Mouse (Mus musculus) embryo, embryonic 10.5 days (tissue): Measurements from ENCODE around the gene Ppip5k2.

ENCODE experiments used
- DNase-seq: peaks from one replicate; pipeline ENCODE4 v3.0.0-alpha.2; 2015; ENCODE audit warnings: low spot score

Gene Ppip5k2

GRCm38 (mm10) chr1:97754392-97754791 is 15.8 kb downstream of the Ppip5k2 start:
- no peak for DNase-seq

GRCm38 (mm10) chr1:97753216-97753615 is 17.0 kb downstream of the Ppip5k2 start:
- no peak for DNase-seq

GRCm38 (mm10) chr1:97748163-97748562 is 22.0 kb downstream of the Ppip5k2 start:
- DNase-seq: no peak

- no peak for DNase-seq
Measured at GRCm38 (mm10) chr1:97746261-97746660, 23.9 kb downstream of the Ppip5k2 start.

GRCm38 (mm10) chr1:97745712-97746111 is 24.5 kb downstream of the Ppip5k2 start:
- DNase-seq: no peak

GRCm38 (mm10) chr1:97743063-97743462 is 27.1 kb downstream of the Ppip5k2 start:
- DNase-seq: no peak

GRCm38 (mm10) chr1:97729339-97729738 is 40.9 kb downstream of the Ppip5k2 start:
- no peak for DNase-seq

GRCm38 (mm10) chr1:97726730-97727129 is 43.5 kb downstream of the Ppip5k2 start:
- DNase-seq: no peak

GRCm38 (mm10) chr1:97718440-97718839 is 51.8 kb downstream of the Ppip5k2 start:
- no peak for DNase-seq

- no peak for DNase-seq
Measured at GRCm38 (mm10) chr1:97714334-97714868, 55.8 kb downstream of the Ppip5k2 start.

- no peak for DNase-seq
Measured at GRCm38 (mm10) chr1:97710520-97710919, 59.7 kb downstream of the Ppip5k2 start.

- no peak for DNase-seq
Measured at GRCm38 (mm10) chr1:97705389-97705788, 64.8 kb downstream of the Ppip5k2 start.

- DNase-seq: no peak
Measured at GRCm38 (mm10) chr1:97704646-97705045, 65.6 kb downstream of the Ppip5k2 start.

GRCm38 (mm10) chr1:97698956-97699570 is 71.1 kb downstream of the Ppip5k2 start:
- peak; percentile 13 for DNase-seq

- no peak for DNase-seq
Measured at GRCm38 (mm10) chr1:97697273-97697672, 72.9 kb downstream of the Ppip5k2 start.

GRCm38 (mm10) chr1:97693825-97694224 is 76.4 kb downstream of the Ppip5k2 start:
- DNase-seq: no peak

- DNase-seq: peak; percentile 73
Measured at GRCm38 (mm10) chr1:97688756-97689155, 81.5 kb downstream of the Ppip5k2 start.

- no peak for DNase-seq
Measured at GRCm38 (mm10) chr1:97676526-97677177, 93.6 kb downstream of the Ppip5k2 start.

GRCm38 (mm10) chr1:97676115-97676514 is 94.1 kb downstream of the Ppip5k2 start:
- DNase-seq: no peak

- no peak for DNase-seq
Measured at GRCm38 (mm10) chr1:97672849-97673248, 97.4 kb downstream of the Ppip5k2 start.

GRCm38 (mm10) chr1:97667288-97667687 is 102.9 kb downstream of the Ppip5k2 start:
- no peak for DNase-seq

GRCm38 (mm10) chr1:97662324-97662723 is 107.9 kb downstream of the Ppip5k2 start:
- peak; percentile 53 for DNase-seq

- DNase-seq: peak; percentile 79
Measured at GRCm38 (mm10) chr1:97661406-97662241, 108.6 kb downstream of the Ppip5k2 start, which contains the start of gene D1Ertd622e. Gene D1Ertd622e (minus strand): TSS chr1:97662074.
